Mouse (Mus musculus): ENCODE measurements around the gene 2200002D01Rik.

2200002D01Rik gene

DNA sequence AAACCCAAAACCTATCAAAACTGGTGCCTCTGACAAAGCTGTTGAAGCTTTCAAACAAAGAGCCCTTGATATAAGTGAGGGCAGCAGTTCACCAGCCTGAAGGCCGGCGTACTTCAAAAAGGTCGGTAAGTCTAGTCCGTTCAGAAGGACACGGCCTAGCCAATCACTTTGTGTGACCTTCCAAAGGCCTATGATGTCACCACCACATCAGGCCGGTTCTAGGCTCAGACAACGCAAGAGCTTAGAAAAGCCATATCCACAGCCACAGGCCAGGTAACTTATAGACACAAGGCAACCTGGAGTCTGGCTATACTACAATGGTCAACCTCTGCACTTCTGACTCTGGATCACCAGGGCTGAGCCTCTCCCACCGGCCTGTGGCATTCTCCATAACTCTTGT, 31.7 kb upstream of the 2200002D01Rik start:
- no peak for DNase-seq (ENCODE audit: low read depth, low spot score)

GRCm38 (mm10) chr7:29279261-29279660, 31.0 kb upstream of the 2200002D01Rik start:
- no peak for DNase-seq (ENCODE audit: low read depth, low spot score)

GRCm38 (mm10) chr7:29277510-29277909, 29.2 kb upstream of the 2200002D01Rik start:
- DNase-seq (ENCODE audit: low read depth, low spot score): no peak

DNA sequence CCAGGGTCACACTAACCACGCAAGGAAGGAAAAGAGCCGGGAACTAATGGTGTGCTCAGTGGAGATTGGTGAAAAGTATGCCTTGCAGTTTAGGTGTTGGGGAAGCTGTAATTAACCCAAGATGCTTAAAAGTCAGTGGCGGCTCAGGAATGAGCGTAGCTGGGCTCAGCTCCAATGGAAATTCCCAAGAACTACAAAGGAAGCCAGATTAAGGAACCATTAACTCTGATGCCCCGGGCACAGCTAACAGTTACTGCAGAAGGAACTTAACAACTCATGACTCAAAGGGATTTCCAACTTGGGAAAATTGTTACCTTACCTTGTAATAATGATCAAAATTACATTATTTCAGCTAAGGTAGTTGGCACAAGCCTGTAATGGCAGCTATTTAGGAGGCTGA, 28.4 kb upstream of the 2200002D01Rik start:
- DNase-seq (ENCODE audit: low read depth, low spot score): no peak

DNA sequence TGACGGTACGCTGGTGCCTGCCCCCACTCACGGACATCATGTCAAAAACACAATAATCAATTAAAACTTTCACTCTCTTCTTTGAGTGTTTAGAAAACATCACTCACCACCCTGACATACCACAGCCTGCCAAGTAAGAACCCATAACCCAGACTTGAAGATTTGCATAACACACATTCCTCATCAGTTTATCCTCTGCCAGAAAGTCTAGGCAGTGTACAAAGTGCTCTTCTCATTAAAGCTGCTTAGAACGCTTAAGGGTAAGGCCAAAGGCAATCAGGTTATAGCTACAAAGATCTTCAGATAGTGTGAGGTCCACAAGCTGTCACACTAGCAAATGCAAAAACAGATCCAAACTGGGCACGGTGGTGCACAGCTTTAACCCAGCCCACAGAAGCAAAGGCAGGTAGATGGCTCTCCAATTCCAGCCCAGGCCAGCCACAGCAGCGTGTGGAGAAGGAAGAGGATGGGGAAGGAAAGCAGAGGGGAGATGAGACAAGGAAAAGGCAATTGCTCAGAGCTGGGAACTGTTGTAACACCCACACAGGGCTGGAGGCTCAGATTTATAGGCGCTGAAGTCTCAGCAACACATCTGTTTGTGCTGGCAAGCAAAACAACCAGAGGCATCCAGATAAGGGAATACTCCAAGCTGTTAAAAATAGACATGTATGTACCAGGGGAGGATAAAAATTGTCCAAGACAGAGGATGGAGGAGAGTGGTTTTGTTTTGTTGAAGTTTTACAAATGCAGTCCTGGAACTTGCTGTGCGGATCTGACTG, 23.6 kb upstream of the 2200002D01Rik start:
- peak; percentile 77 for DNase-seq (ENCODE audit: low read depth, low spot score)

DNA sequence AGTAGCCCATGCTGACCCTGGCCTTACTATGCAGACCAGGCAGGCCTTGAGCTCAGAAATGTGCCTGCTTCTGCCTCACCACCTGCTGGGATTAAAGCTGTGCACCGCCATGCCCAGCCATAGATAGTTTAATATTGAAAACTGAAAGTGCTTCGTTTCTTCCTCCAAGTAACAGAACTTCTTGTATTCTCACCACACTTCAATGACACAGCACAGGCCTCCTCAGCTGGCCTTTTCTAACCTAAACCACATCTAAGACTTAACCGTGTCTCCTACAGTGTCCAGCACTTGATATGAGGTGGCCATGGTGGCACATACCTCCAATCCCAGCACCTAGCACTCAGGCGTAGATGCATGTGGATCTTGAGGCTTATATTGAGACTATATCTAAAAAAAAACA, 22.2 kb upstream of the 2200002D01Rik start:
- no peak for DNase-seq (ENCODE audit: low read depth, low spot score)

- DNase-seq (ENCODE audit: low read depth, low spot score): no peak
Measured at GRCm38 (mm10) chr7:29266931-29267330, 18.7 kb upstream of the 2200002D01Rik start.

- no peak for DNase-seq (ENCODE audit: low read depth, low spot score)
Measured at GRCm38 (mm10) chr7:29265636-29266035, 17.4 kb upstream of the 2200002D01Rik start.

DNA sequence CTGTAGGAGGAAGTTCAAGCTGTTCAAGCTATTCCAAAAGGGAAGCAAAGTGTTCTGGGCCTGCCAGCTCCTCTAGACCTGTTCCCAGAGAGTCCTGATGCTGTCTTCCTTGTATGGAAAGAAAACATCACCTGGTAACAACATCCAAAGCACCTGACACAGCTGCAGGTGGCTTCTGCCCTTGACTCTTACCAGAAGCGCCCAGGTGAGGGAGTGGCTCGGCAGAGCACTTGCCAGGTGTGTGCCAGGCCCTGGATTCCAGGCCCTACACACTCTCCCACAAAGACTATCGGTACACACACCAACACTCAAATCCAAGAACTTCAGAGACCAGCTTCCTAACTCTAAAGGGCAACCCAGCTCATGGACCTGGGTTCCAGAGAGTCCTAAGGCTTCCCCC, 15.6 kb upstream of the 2200002D01Rik start:
- DNase-seq (ENCODE audit: low read depth, low spot score): no peak

DNA sequence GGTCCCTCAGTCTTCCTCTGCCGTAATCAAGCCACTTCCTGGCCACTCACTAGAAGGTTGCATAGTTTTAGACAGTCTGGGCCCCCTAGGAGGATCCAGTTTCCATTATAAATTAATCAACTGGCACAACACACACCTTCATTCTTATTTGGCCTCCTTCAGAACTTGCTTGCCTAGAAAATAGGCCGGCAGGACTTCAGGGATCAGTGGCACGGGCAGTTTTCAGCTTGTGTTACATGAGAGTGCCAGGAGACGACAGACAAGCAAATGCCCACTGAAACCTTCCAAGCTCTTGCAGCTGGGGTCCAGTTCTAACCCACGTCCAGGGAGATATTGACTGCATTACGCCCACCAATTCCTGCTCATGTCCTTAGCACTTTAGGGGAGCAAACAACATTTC, 13.9 kb upstream of the 2200002D01Rik start:
- no peak for DNase-seq (ENCODE audit: low read depth, low spot score)

- no peak for DNase-seq (ENCODE audit: low read depth, low spot score)
Measured at GRCm38 (mm10) chr7:29259781-29260730, 11.8 kb upstream of the 2200002D01Rik start.

DNA sequence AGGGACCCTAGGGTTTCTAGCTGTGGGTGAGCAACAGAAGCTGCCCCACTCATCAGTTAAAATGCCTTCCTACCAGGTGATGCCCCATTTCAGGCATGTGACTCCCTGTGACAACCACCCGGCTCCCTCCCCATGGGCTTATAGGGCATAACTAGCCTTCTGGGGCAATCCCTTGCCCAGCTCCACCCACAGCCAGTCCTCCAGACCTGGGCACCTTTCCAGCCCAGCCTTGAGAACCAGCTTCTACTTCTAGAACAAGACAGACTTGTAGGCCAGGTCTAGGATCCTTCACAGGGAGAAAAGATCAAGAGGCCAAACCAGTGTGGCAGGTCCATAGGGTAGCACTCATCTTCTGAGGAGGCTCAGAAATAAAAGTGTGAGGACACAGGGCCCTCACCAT, 9.1 kb upstream of the 2200002D01Rik start:
- DNase-seq (ENCODE audit: low read depth, low spot score): no peak

- no peak for DNase-seq (ENCODE audit: low read depth, low spot score)
Measured at GRCm38 (mm10) chr7:29255875-29256274, 7.6 kb upstream of the 2200002D01Rik start.

DNA sequence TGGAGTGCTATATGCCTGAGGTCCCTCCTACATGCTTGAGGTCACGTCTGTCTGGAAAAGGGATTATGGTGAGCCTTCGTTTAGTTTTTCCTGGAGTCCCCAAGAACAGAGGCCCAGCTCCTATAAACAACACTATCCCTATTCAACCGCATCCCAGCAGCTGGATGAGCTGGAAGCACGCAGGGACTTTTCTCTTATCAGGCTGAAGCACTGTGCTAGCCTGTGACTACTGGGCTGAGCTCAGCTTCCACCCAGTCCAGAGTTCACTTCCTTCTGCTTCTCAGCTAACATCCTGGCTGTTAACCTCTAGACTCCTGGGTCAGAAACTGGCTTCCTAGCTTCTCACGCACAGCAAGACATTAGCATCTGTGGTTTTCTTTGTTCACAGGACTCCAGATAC, 5.6 kb upstream of the 2200002D01Rik start:
- no peak for DNase-seq (ENCODE audit: low read depth, low spot score)

GRCm38 (mm10) chr7:29251166-29251565, 2.9 kb upstream of the 2200002D01Rik start:
- DNase-seq (ENCODE audit: low read depth, low spot score): no peak

GRCm38 (mm10) chr7:29247706-29248105, 560 bp downstream of the 2200002D01Rik start:
- no peak for DNase-seq (ENCODE audit: low read depth, low spot score)

- no peak for DNase-seq (ENCODE audit: low read depth, low spot score)
Measured at GRCm38 (mm10) chr7:29247314-29247700, 959 bp downstream of the 2200002D01Rik start.

DNA sequence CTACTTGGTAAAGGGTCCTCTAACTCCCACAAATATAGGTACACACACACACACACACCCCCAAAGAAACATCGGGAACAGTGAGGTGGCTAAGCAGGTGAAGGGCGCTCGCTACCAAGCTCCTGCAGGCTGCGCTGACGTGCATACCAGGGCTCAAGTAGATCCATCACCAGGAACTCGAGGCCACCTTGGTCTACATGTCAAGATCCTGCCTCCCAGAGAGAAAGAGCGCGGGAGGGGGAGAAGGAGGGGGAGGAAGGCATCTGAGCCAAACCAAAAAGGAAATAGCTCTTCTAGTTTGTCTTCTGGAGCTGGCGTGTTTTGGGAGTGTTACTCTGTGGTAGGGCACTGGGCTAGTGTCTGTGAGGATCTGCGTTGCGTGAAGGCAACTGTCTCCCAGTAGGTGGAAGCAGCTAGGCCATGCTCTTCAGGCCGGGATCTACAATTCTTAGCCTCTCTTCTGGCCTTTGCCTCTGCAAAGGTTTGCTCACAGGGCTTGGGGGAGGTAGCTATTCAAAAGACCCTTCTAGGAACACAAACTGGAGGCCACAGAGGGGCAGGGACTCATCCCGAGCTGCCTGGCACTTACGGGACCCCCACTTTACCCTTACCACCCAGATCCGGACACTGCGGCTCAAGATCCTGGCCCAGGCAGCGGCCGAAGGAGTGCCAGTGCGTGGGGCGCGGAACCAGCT, 1.5 kb downstream of the 2200002D01Rik start:
- no peak for DNase-seq (ENCODE audit: low read depth, low spot score)

- no peak for DNase-seq (ENCODE audit: low read depth, low spot score)
Measured at GRCm38 (mm10) chr7:29246015-29246414, 2.3 kb downstream of the 2200002D01Rik start.

DNA sequence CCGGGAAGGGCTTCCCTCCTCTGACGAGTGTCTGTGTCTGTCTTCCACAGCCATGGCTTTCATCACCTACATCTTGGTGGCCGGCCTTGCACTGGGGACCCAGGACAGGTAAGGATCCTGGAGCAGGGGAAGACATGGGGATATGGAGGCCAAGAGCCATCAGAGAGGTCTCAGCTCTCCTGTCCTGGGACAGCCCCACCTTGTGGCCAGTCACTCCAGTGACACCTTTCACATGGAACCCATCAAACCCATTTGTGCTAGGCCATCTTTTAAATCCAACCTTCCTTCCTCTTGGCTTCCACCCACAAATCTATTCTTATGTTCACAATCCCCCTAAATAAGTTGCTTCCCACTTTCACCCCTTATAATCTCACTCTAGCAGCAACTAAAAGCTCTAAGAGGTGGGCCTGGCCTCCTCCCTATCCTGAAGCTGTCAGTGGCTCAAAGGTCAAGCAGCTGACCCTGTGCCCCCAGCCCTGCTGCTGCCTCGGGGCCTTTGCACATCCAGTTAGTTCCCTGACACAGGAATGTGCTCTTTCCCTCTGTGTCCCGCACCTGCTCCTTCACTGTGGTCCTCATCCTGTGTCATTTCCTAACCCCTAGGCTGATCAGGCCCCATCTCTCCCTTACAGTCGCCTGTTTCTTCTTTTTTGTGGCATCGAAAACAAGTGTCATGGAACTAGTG, 3.4 kb downstream of the 2200002D01Rik start:
- no peak for DNase-seq (ENCODE audit: low read depth, low spot score)

All from telencephalon, adult 2 months (tissue).